Mouse (Mus musculus) thymus, adult 2 months (tissue): ENCODE data around the gene Gm10428. TPM values are rescaled to one million over a fixed set of nuclear protein-coding genes. Genes with fewer than 3 reads are reported as not detected.

Experiments
- DNase-seq: peaks from one replicate; pipeline ENCODE4 v3.0.0; 2021
- H3K27ac ChIP-seq: fragments of 200-500 bp; 2 replicates; pipeline ENCODE4 v1.5.1; 2012; ENCODE audit warnings: low read length, control low read depth; ENCODE audit not compliant: control insufficient read depth, insufficient read depth
- H3K27me3 ChIP-seq: fragments of 200-500 bp; 2 replicates; pipeline ENCODE4 v1.6.1; 2012; ENCODE audit warnings: mild to moderate bottlenecking, low read length, moderate library complexity, mixed read lengths; ENCODE audit not compliant: control insufficient read depth, insufficient read depth
- H3K36me3 ChIP-seq: fragments of 200-500 bp; 2 replicates; pipeline ENCODE4 v1.6.1; 2012; ENCODE audit warnings: mild to moderate bottlenecking, low read length, moderate library complexity; ENCODE audit not compliant: control insufficient read depth, insufficient read depth
- H3K4me1 ChIP-seq: fragments of 200-500 bp; replicated peaks from 2 replicates; pipeline ENCODE4 v1.6.1; 2012; ENCODE audit warnings: low read length; ENCODE audit not compliant: control insufficient read depth, insufficient read depth
- H3K4me3 ChIP-seq: fragments of 200-500 bp; 2 replicates; pipeline ENCODE4 v1.5.1; 2012; ENCODE audit warnings: mild to moderate bottlenecking, low read length, control low read depth, moderate library complexity; ENCODE audit not compliant: control insufficient read depth, insufficient read depth
- CTCF ChIP-seq: fragments of 200-500 bp; IDR thresholded peaks from 2 replicates; pipeline ENCODE4 v1.5.1; 2012; ENCODE audit warnings: mild to moderate bottlenecking, control low read depth, low read length, moderate library complexity, borderline replicate concordance; ENCODE audit not compliant: control insufficient read depth, poor library complexity, insufficient read depth; ENCODE audit errors: extremely low read depth
- POLR2A ChIP-seq: fragments of 200-500 bp; IDR thresholded peaks from 2 replicates; pipeline ENCODE4 v1.6.1; 2012; ENCODE audit warnings: mild to moderate bottlenecking, low read length, control low read depth, moderate library complexity; ENCODE audit not compliant: control insufficient read depth, poor library complexity, insufficient read depth; ENCODE audit errors: extremely low read depth
- WGBS: fragments of 180-500 bp; shearing (Covaris S2); methylation state at CpG from one replicate; pipeline ENCODE4 v1.1.7; 2018; 5-methylcytosine and 5-hydroxymethylcytosine counted together
- polyA plus RNA-seq: library from polyadenylated mRNA; depleted of rRNA; stranded (reverse); fragments of >200 nt; gene quantifications from 2 replicates; pipeline ENCODE4 v1.2.3, GENCODE M21; 2012; rRNA removed

Gm10428 gene
- not detected in 2 replicates for polyA plus RNA-seq

DNA sequence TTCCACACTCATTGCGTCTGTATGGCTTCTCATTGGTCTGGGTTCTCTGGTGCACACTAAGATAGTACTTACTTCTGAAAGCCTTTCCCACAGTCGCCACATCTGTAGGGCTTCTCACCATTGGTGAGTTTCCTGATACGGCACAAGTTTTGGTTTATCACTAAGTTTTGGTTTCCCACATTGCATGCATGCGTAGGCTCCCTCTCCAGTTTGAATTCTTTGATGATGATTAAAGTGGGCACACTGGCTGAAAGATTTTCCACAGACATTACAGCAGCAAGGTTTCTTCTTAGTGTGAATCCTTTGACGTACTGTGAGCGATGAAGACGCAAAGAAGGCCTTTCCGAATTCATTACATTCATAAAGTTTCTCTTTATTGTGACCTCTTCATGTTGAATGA is at the start of gene Gm10428:
TSS of gene Gm10428 (plus strand) at position 321 of the 400 bp plus-strand sequence.
- no peak for DNase-seq
- Histone ChIP-seq H3K27ac (no peak within 1 kb of the TSS), H3K4me1 (peaks cover 3% of the 10 kb centered on the region; the same call in 1 of the 2 replicates), H3K4me3 (no peak within 1 kb of the TSS), H3K36me3 (no peaks in the 10 kb centered on the region), H3K27me3 (peaks cover 3% of the 10 kb centered on the region; the same call in 1 of the 2 replicates)
- TF ChIP-seq POLR2A (no peak), CTCF (no peak)
- 25% methylated on average over 8 of the region's 8 CpGs for WGBS

DNA sequence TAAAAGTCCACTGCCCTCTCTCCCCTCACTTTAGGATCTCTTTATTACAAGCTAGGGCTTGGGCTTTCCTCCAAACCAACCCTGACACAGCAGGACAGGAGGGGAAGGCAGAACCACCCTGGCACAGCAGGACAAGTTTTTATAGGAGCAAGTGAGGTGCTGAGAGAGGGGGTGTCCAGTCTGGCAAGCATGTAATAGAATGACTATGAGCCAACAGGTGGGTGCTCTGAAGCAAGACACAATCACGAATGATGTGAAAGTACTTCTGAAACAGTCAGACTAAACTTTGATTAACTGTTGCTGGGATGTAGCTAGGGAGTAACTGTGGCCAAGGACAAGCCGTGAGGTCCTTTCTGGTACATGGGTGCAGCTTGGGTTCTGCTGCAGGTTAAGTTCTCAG is 46.8 kb upstream of the Gm10428 start:
- no peak for DNase-seq
- Histone ChIP-seq H3K27me3 (no peaks in the 10 kb centered on the region), H3K27ac (no peak overlapping the region), H3K36me3 (no peaks in the 10 kb centered on the region), H3K4me3 (no peak overlapping the region), H3K4me1 (no peaks in the 10 kb centered on the region)
- no peak for TF ChIP-seq POLR2A
- no peak for TF ChIP-seq CTCF
- 89% methylated on average over 2 of the region's 2 CpGs for WGBS

GRCm38 (mm10) chr11:62708252-62708651 is 44.6 kb upstream of the Gm10428 start:
- TF ChIP-seq POLR2A (no peak), CTCF (no peak)
- WGBS = 93% methylated on average over 7 of the region's 7 CpGs
- H3K36me3 ChIP-seq = no peaks in the 10 kb centered on the region
- no peak for DNase-seq
- no peak overlapping the region for H3K4me3 ChIP-seq
- H3K4me1 ChIP-seq = no peaks in the 10 kb centered on the region
- no peaks in the 10 kb centered on the region for H3K27me3 ChIP-seq
- H3K27ac ChIP-seq = no peak overlapping the region

DNA sequence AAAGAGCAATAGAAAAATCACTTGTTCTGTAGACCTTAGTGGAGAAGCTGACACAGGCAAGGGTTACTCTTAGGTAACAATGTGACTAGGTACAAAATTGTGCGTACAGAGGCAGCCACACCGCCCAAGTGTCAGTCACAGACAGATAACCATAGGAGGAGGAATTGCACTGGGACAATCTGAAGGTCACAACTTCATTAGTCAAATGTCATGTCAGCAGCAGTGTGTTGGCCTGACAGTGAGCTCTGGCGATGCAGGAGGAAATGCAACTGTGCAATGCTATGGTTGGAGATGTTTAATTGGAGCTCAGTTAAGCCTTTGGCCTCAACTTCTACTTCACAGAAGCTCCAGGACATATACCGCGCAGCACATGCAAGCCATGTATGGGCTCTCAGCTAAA is 42.2 kb upstream of the Gm10428 start:
- no peak for DNase-seq
- no peak overlapping the region for H3K4me3 ChIP-seq
- H3K27me3 ChIP-seq = no peaks in the 10 kb centered on the region
- no peak overlapping the region for H3K27ac ChIP-seq
- no peaks in the 10 kb centered on the region for H3K36me3 ChIP-seq
- 96% methylated on average over 5 of the region's 5 CpGs for WGBS
- TF ChIP-seq CTCF (no peak), POLR2A (no peak)
- no peaks in the 10 kb centered on the region for H3K4me1 ChIP-seq

GRCm38 (mm10) chr11:62728276-62728675 is 24.6 kb upstream of the Gm10428 start:
- no peaks in the 10 kb centered on the region for H3K36me3 ChIP-seq
- no peak overlapping the region for H3K4me3 ChIP-seq
- DNase-seq = no peak
- 96% methylated on average over 8 of the region's 8 CpGs for WGBS
- H3K27ac ChIP-seq = no peak overlapping the region
- H3K27me3 ChIP-seq = no peaks in the 10 kb centered on the region
- TF ChIP-seq POLR2A (no peak), CTCF (no peak)
- 0 out of 2 replicates have a peak, but pooled peaks cover 2% of the 10 kb centered on the region for H3K4me1 ChIP-seq

- Histone ChIP-seq H3K27ac (no peak within 1 kb of the TSS), H3K4me1 (0 out of 2 replicates have a peak, but pooled peaks cover 2% of the 10 kb centered on the region), H3K27me3 (no peaks in the 10 kb centered on the region), H3K4me3 (peak within 1 kb of the TSS; percentile 76), H3K36me3 (no peaks in the 10 kb centered on the region)
- peak; percentile 78 for DNase-seq
- 2% methylated on average over 48 of the region's 48 CpGs for WGBS
- TF ChIP-seq CTCF (no peak; the same call in 1 of the 2 replicates), POLR2A (0 out of 2 replicates have a peak, but pooled peaks have one; percentile 27)
These were observed 21.4 kb upstream of the Gm10428 start, which contains the start of gene Zfp287 for GRCm38 (mm10) chr11:62731311-62732021. TSS of gene Zfp287 (minus strand) at chr11:62731905.

GRCm38 (mm10) chr11:62732022-62732387 is 20.9 kb upstream of the Gm10428 start:
- 0 out of 2 replicates have a peak, but pooled peaks cover 2% of the 10 kb centered on the region for H3K4me1 ChIP-seq
- WGBS = 27% methylated on average over 5 of the region's 5 CpGs
- no peak overlapping the region for H3K27ac ChIP-seq
- H3K27me3 ChIP-seq = no peaks in the 10 kb centered on the region
- peak overlapping the region; percentile 76 for H3K4me3 ChIP-seq
- H3K36me3 ChIP-seq = no peaks in the 10 kb centered on the region
- no peak for TF ChIP-seq CTCF
- TF ChIP-seq POLR2A = no peak
- DNase-seq = no peak
